Comparison of ENCODE assay signal across 17 mouse cellular contexts in the genomic region with DNA sequence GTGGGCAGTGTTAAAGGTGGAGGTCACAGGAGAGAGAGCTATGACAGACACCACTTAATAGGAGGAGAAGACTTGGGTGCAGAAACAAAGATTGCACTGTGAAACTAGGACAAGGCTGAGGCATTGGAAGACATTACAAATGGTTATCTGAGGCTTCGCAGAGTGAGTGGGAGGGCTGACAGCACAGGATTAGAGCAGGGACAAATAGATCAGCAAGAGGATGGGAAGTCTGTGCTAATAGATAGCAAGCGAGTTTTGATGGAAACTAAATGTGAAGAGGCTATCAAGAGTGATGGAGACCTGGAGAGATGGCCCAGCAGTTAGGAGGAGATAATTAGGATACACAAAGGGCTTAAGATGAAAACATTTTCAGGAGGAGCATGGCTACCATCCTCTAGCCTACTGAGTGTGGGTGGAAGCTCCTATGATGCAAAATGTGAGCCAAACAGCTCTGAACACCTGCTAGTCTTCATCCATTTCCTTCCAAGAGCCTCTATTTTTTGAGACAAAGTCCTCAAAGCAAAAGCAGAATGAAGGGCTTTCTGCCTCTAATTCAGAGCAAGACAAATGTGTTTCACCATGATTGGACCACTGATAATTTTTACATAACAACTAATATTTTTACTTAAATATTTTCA. TPM values are rescaled to one million over a fixed set of nuclear protein-coding genes. Genes with fewer than 3 reads are reported as not detected.
A peak's percentile ranks its signal among the peaks of the same experiment; 100 is the strongest.
DNase-seq lines count a peak whose midpoint lies in the region; ATAC-seq and TF ChIP-seq lines count a peak whose summit lies in the region.
"Had no signal": no experiment of that assay in that cellular context is flagged by ENCODE, and none has a peak within 500 bp of the region (broad histone marks: within the 10 kb centered on the region; RNA-seq: fewer than 3 reads in every experiment).

No protein-coding gene starts in this region.

- WGBS in heart, adult 2 months = 62% methylated on average over 2 of the region's 2 CpGs

- no peak for TF ChIP-seq EP300 in heart, adult 2 months (IDR thresholded peaks at IDR 0.05; ENCODE audit: insufficient read depth, low read depth, low read length)

- peak; percentile 62 for ATAC-seq in frontal cortex, adult (ENCODE audit: low TSS enrichment)
- peak; percentile 98 for ATAC-seq in megakaryocyte progenitor cell, adult 5-6 weeks (replicated peaks; ENCODE audit: poor library complexity)
- ATAC-seq: midbrain, embryonic 13.5 days had no signal

- H3K4me3 ChIP-seq in heart, adult 2 months = no peak overlapping the region
- H3K4me3 ChIP-seq: embryonic facial prominence, embryonic 12.5 days; forebrain, embryonic 10.5 days; heart, embryonic 13.5 days; hindbrain, embryonic 10.5 days; limb, embryonic 15.5 days; midbrain, embryonic 13.5 days had no signal

- no peak for TF ChIP-seq POLR2A in heart, adult 2 months (IDR thresholded peaks at IDR 0.05; ENCODE audit: insufficient read depth, low read depth, low read length)

- no peak for DNase-seq in frontal cortex, postnatal 25 days (ENCODE audit: low spot score in 2 of 2)
- DNase-seq in brain, adult 2 months (ENCODE audit: low read depth, low spot score) = peak; percentile 73
- DNase-seq in liver = peak; percentile 35
- DNase-seq in kidney, postnatal 10 days = no peak
- DNase-seq in heart, adult 2 months = no peak
- no peak for DNase-seq in heart, postnatal 10 days
- DNase-seq: gastrocnemius, postnatal 36 days; lung, postnatal 36 days; thymus, postnatal 36 days had no signal

- no peak for TF ChIP-seq CTCF in heart, adult 2 months (IDR thresholded peaks at IDR 0.05)

- no peaks in the 10 kb centered on the region for H3K36me3 ChIP-seq in heart, adult 2 months (ENCODE audit: control insufficient read depth, insufficient read depth, low read length)
- H3K36me3 ChIP-seq: embryonic facial prominence, embryonic 12.5 days; forebrain, embryonic 10.5 days; heart, embryonic 13.5 days; hindbrain, embryonic 10.5 days; limb, embryonic 15.5 days; midbrain, embryonic 13.5 days had no signal

- H3K9ac ChIP-seq in heart, adult 2 months (ENCODE audit: low read depth, low read length) = no peak overlapping the region
- H3K9ac ChIP-seq: embryonic facial prominence, embryonic 12.5 days; heart, embryonic 13.5 days; limb, embryonic 15.5 days; midbrain, embryonic 13.5 days had no signal

- no peaks in the 10 kb centered on the region for H3K4me1 ChIP-seq in heart, adult 2 months (ENCODE audit: control insufficient read depth, insufficient read depth, low read length)
- H3K4me1 ChIP-seq: embryonic facial prominence, embryonic 12.5 days; forebrain, embryonic 10.5 days; hindbrain, embryonic 10.5 days; limb, embryonic 15.5 days; midbrain, embryonic 13.5 days had no signal

- intact Hi-C loops in heart, adult 2 months (cut with DNase I) = no loop called here
- intact Hi-C loops in heart, postnatal 10 days (cut with DNase I) = no loop called here

- no peaks in the 10 kb centered on the region for H3K27me3 ChIP-seq in heart, adult 2 months (ENCODE audit: control insufficient read depth, insufficient read depth, low read length)

- H3K79me2 ChIP-seq in heart, adult 2 months (replicated peaks; ENCODE audit: control insufficient read depth, insufficient read depth, low read length) = no peaks in the 10 kb centered on the region

- no peak overlapping the region for H3K27ac ChIP-seq in heart, adult 2 months
- H3K27ac ChIP-seq: embryonic facial prominence, embryonic 12.5 days; forebrain, embryonic 10.5 days; heart, embryonic 13.5 days; hindbrain, embryonic 10.5 days; limb, embryonic 15.5 days; midbrain, embryonic 13.5 days had no signal

RNA-seq across cellular contexts. Expression of gene Gja6, which starts 1.7 kb away (rescaled TPM):
- 0.39 TPM in 1 of 2 replicates, not detected in the other for total RNA-seq in megakaryocyte progenitor cell, adult 5-6 weeks (2015)
- 0.14 TPM in 1 of 2 replicates, not detected in the other for total RNA-seq in megakaryocyte progenitor cell, adult 5-6 weeks (2017)
- under 1 TPM; 0.16 to 0.20 TPM for total RNA-seq in heart, adult 2 months (2021)
- polyA plus RNA-seq in heart, adult 2 months (2012; rRNA removed) = 0.09 TPM in 1 of 2 replicates, not detected in the other
- total RNA-seq in heart, postnatal 10 days (2021) = under 1 TPM in 1 of 2 experiments, not detected in 1; 0.34 TPM
- total RNA-seq: gastrocnemius, postnatal 36 days had no signal
- polyA plus RNA-seq: embryonic facial prominence, embryonic 12.5 days; midbrain, embryonic 13.5 days had no signal

Comparison
In these comparisons a context has a peak if more than half of its experiments do, and no peak if none do; other contexts are left out.
1. DNase-seq: peak in brain, adult 2 months (single experiment) and liver (single experiment); none in frontal cortex, postnatal 25 days (0 of 2), kidney, postnatal 10 days (single experiment), heart, adult 2 months (0 of 2) and heart, postnatal 10 days (0 of 2).